Mouse (Mus musculus) limb, embryonic 13.5 days (tissue): Measurements from ENCODE around the gene Rbms3. TPM values are rescaled to one million over a fixed set of nuclear protein-coding genes. Genes with fewer than 3 reads are reported as not detected.

Experiments used
- ATAC-seq: fragments of 200-750 bp; cut with Nextera tagmentation; 2 replicates; pipeline ENCODE4 v1.8.0; 2017; ENCODE audit warnings: low read depth, moderate number of reproducible peaks, moderate TSS enrichment; ENCODE audit not compliant: low FRiP score
- H3K27ac ChIP-seq: fragments of 300-500 bp; sonication (generic); 2 replicates; pipeline ENCODE4 v1.5.1; 2015; ENCODE audit warnings: inconsistent platforms, mild to moderate bottlenecking, moderate library complexity
- H3K27me3 ChIP-seq: fragments of 300-500 bp; sonication (generic); 2 replicates; pipeline ENCODE4 v1.6.1; 2015; ENCODE audit warnings: mild to moderate bottlenecking, inconsistent platforms
- H3K36me3 ChIP-seq: fragments of 300-500 bp; sonication (generic); 2 replicates; pipeline ENCODE4 v1.6.1; 2015; ENCODE audit warnings: inconsistent platforms, mild to moderate bottlenecking, moderate library complexity
- H3K4me1 ChIP-seq: fragments of 300-500 bp; sonication (generic); 2 replicates; pipeline ENCODE4 v1.6.1; 2015; ENCODE audit warnings: inconsistent platforms
- H3K4me2 ChIP-seq: fragments of 300-500 bp; sonication (generic); replicated peaks from 2 replicates; pipeline ENCODE4 v1.6.1; 2015; ENCODE audit warnings: inconsistent platforms, mild to moderate bottlenecking, moderate library complexity
- H3K4me3 ChIP-seq: fragments of 300-500 bp; sonication (generic); 2 replicates; pipeline ENCODE4 v1.5.1; 2015; ENCODE audit warnings: moderate library complexity, mild to moderate bottlenecking, inconsistent platforms
- H3K9ac ChIP-seq: fragments of 300-500 bp; sonication (generic); 2 replicates; pipeline ENCODE4 v1.6.1; 2015; ENCODE audit warnings: mild to moderate bottlenecking, inconsistent platforms
- H3K9me3 ChIP-seq: fragments of 300-500 bp; sonication (generic); 2 replicates; pipeline ENCODE4 v1.6.1; 2016; ENCODE audit warnings: inconsistent platforms
- WGBS: fragments of 180-500 bp; shearing (Covaris S2); methylation state at CpG from one replicate; pipeline ENCODE4 v1.1.7; 2015; 5-methylcytosine and 5-hydroxymethylcytosine counted together
- polyA plus RNA-seq: library from polyadenylated mRNA; unstranded; fragments of >200 nt; fragmentation: Nextera tagmentation; extraction: Ambion mirVana; gene quantifications from 2 replicates; pipeline ENCODE4 v1.2.1, GENCODE M21; 2015

Rbms3 gene
- polyA plus RNA-seq, 1 experiment from 2014 or later: 101 TPM

- Histone ChIP-seq H3K4me1 (peaks cover 6% of the 10 kb centered on the region; the same call in 1 of the 2 replicates), H3K4me2 (no peak overlapping the region), H3K9me3 (no peaks in the 10 kb centered on the region), H3K27me3 (no peaks in the 10 kb centered on the region), H3K4me3 (no peak overlapping the region), H3K9ac (no peak overlapping the region), H3K27ac (no peak overlapping the region), H3K36me3 (no peaks in the 10 kb centered on the region)
- 55% methylated on average over 8 of the region's 8 CpGs for WGBS
- no peak for ATAC-seq
Observed at GRCm38 (mm10) chr9:117396586-117396985, 233.1 kb downstream of the Rbms3 start.

- Histone ChIP-seq H3K4me2 (no peak overlapping the region), H3K36me3 (no peaks in the 10 kb centered on the region), H3K4me1 (peaks cover 6% of the 10 kb centered on the region; the same call in 1 of the 2 replicates), H3K27ac (no peak overlapping the region), H3K4me3 (no peak overlapping the region), H3K9me3 (no peaks in the 10 kb centered on the region), H3K9ac (no peak overlapping the region; the same call in 1 of the 2 replicates), H3K27me3 (no peaks in the 10 kb centered on the region)
- 47% methylated on average over 18 of the region's 18 CpGs for WGBS
- peak; percentile 59; the same call in 1 of the 2 replicates for ATAC-seq
Observed at GRCm38 (mm10) chr9:117393626-117394525, 235.8 kb downstream of the Rbms3 start.

GRCm38 (mm10) chr9:117388024-117388423, 241.7 kb downstream of the Rbms3 start:
- Histone ChIP-seq H3K27ac (no peak overlapping the region), H3K9me3 (no peaks in the 10 kb centered on the region), H3K4me2 (no peak overlapping the region), H3K36me3 (no peaks in the 10 kb centered on the region), H3K4me1 (0 out of 2 replicates have a peak, but pooled peaks cover 9% of the 10 kb centered on the region), H3K9ac (no peak overlapping the region), H3K27me3 (no peaks in the 10 kb centered on the region), H3K4me3 (no peak overlapping the region)
- WGBS: 88% methylated on average over 9 of the region's 9 CpGs
- ATAC-seq: no peak

GRCm38 (mm10) chr9:117380876-117381275, 248.8 kb downstream of the Rbms3 start:
- 75% methylated on average over 5 of the region's 5 CpGs for WGBS
- H3K4me3 ChIP-seq: no peak overlapping the region
- peaks cover 41% of the 10 kb centered on the region for H3K4me1 ChIP-seq
- no peak for ATAC-seq
- no peaks in the 10 kb centered on the region for H3K36me3 ChIP-seq
- H3K9me3 ChIP-seq: no peaks in the 10 kb centered on the region
- H3K9ac ChIP-seq: no peak overlapping the region
- no peak overlapping the region for H3K27ac ChIP-seq
- H3K4me2 ChIP-seq: peak overlapping the region; percentile 38; the same call in 1 of the 2 replicates
- no peaks in the 10 kb centered on the region for H3K27me3 ChIP-seq

GRCm38 (mm10) chr9:117380076-117380475, 249.6 kb downstream of the Rbms3 start:
- no peak overlapping the region for H3K4me3 ChIP-seq
- peak; percentile 75 for ATAC-seq
- peaks cover 41% of the 10 kb centered on the region for H3K4me1 ChIP-seq

GRCm38 (mm10) chr9:117379448-117379983, 250.2 kb downstream of the Rbms3 start:
- no peak overlapping the region for H3K9ac ChIP-seq
- peaks cover 41% of the 10 kb centered on the region for H3K4me1 ChIP-seq
- 40% methylated on average over 16 of the region's 16 CpGs for WGBS
- peak overlapping the region; percentile 27; the same call in 1 of the 2 replicates for H3K4me2 ChIP-seq
- H3K27ac ChIP-seq: peak overlapping the region; percentile 6; the same call in 1 of the 2 replicates
- H3K36me3 ChIP-seq: no peaks in the 10 kb centered on the region
- no peak overlapping the region for H3K4me3 ChIP-seq
- H3K9me3 ChIP-seq: no peaks in the 10 kb centered on the region
- H3K27me3 ChIP-seq: no peaks in the 10 kb centered on the region
- ATAC-seq: peak; percentile 68

More at GRCm38 (mm10) chr9:117380076-117380475, 249.6 kb downstream of the Rbms3 start:
- no peaks in the 10 kb centered on the region for H3K27me3 ChIP-seq
- no peak overlapping the region for H3K9ac ChIP-seq
- no peak overlapping the region for H3K27ac ChIP-seq
- H3K4me2 ChIP-seq: peak overlapping the region; percentile 38
- H3K36me3 ChIP-seq: no peaks in the 10 kb centered on the region
- 12% methylated on average over 5 of the region's 5 CpGs for WGBS
- H3K9me3 ChIP-seq: no peaks in the 10 kb centered on the region

GRCm38 (mm10) chr9:117378131-117378890, 251.4 kb downstream of the Rbms3 start:
- no peak overlapping the region for H3K9ac ChIP-seq
- 63% methylated on average over 9 of the region's 9 CpGs for WGBS
- H3K27ac ChIP-seq: no peak overlapping the region
- H3K36me3 ChIP-seq: no peaks in the 10 kb centered on the region
- no peaks in the 10 kb centered on the region for H3K9me3 ChIP-seq
- no peaks in the 10 kb centered on the region for H3K27me3 ChIP-seq
- no peak overlapping the region for H3K4me2 ChIP-seq
- ATAC-seq: no peak
- H3K4me3 ChIP-seq: no peak overlapping the region
- H3K4me1 ChIP-seq: peaks cover 37% of the 10 kb centered on the region

GRCm38 (mm10) chr9:117375776-117376175, 253.9 kb downstream of the Rbms3 start:
- ATAC-seq: no peak
- Histone ChIP-seq H3K4me1 (peaks cover 30% of the 10 kb centered on the region), H3K9me3 (no peaks in the 10 kb centered on the region), H3K36me3 (no peaks in the 10 kb centered on the region), H3K9ac (no peak overlapping the region), H3K4me3 (no peak overlapping the region), H3K27ac (no peak overlapping the region), H3K4me2 (no peak overlapping the region), H3K27me3 (no peaks in the 10 kb centered on the region)
- WGBS: 95% methylated on average over 3 of the region's 3 CpGs

GRCm38 (mm10) chr9:117373164-117373741, 256.5 kb downstream of the Rbms3 start:
- ATAC-seq: no peak
- H3K9me3 ChIP-seq: no peaks in the 10 kb centered on the region
- H3K4me1 ChIP-seq: peaks cover 8% of the 10 kb centered on the region; the same call in 1 of the 2 replicates
- H3K36me3 ChIP-seq: no peaks in the 10 kb centered on the region
- WGBS: 31% methylated on average over 7 of the region's 7 CpGs
- no peak overlapping the region for H3K4me3 ChIP-seq
- no peaks in the 10 kb centered on the region for H3K27me3 ChIP-seq
- H3K9ac ChIP-seq: no peak overlapping the region
- no peak overlapping the region for H3K27ac ChIP-seq
- H3K4me2 ChIP-seq: no peak overlapping the region

GRCm38 (mm10) chr9:117371980-117372379, 257.7 kb downstream of the Rbms3 start:
- Histone ChIP-seq H3K36me3 (no peaks in the 10 kb centered on the region), H3K9ac (no peak overlapping the region), H3K9me3 (no peaks in the 10 kb centered on the region), H3K4me3 (no peak overlapping the region), H3K27me3 (no peaks in the 10 kb centered on the region), H3K4me2 (no peak overlapping the region), H3K27ac (no peak overlapping the region), H3K4me1 (0 out of 2 replicates have a peak, but pooled peaks cover 3% of the 10 kb centered on the region)
- ATAC-seq: no peak
- 58% methylated on average over 5 of the region's 5 CpGs for WGBS

GRCm38 (mm10) chr9:117370086-117370485, 259.6 kb downstream of the Rbms3 start:
- Histone ChIP-seq H3K9me3 (no peaks in the 10 kb centered on the region), H3K27me3 (no peaks in the 10 kb centered on the region), H3K4me3 (no peak overlapping the region), H3K36me3 (no peaks in the 10 kb centered on the region), H3K4me1 (peaks cover 5% of the 10 kb centered on the region), H3K4me2 (no peak overlapping the region), H3K27ac (no peak overlapping the region), H3K9ac (no peak overlapping the region)
- ATAC-seq: no peak
- 95% methylated on average over 6 of the region's 6 CpGs for WGBS
